Mouse (Mus musculus): ENCODE data around the gene Ak7.

Gene Ak7

GRCm38 (mm10) chr12:105705799-105706487 lies at the start of gene Ak7:
TSS of gene Ak7 (plus strand) at chr12:105705976.
- DNase-seq (ENCODE audit: low spot score in 2 of 2): no peak

- no peak for DNase-seq (ENCODE audit: low spot score in 2 of 2)
Measured at GRCm38 (mm10) chr12:105676274-105676673, 29.5 kb upstream of the Ak7 start.

GRCm38 (mm10) chr12:105678211-105678610 lies 27.6 kb upstream of the Ak7 start:
- DNase-seq (ENCODE audit: low spot score in 2 of 2): no peak

- DNase-seq (ENCODE audit: low spot score in 2 of 2): no peak
Measured at GRCm38 (mm10) chr12:105678762-105679161, 27.0 kb upstream of the Ak7 start.

GRCm38 (mm10) chr12:105683933-105684901 lies 21.6 kb upstream of the Ak7 start, which contains the start of gene Gskip:
TSS of gene Gskip (plus strand) at chr12:105684829.
- peak in 1 of 2 experiments; percentile 25 for DNase-seq (ENCODE audit: low spot score in 2 of 2)

- DNase-seq (ENCODE audit: low spot score in 2 of 2): peak; percentile 94 to 96
Measured at GRCm38 (mm10) chr12:105685001-105685691, 20.6 kb upstream of the Ak7 start, which contains the start of gene Atg2b. TSS of gene Atg2b (minus strand) at chr12:105685211.

GRCm38 (mm10) chr12:105686791-105687190 lies 19.0 kb upstream of the Ak7 start:
- no peak for DNase-seq (ENCODE audit: low spot score in 2 of 2)

- no peak for DNase-seq (ENCODE audit: low spot score in 2 of 2)
Measured at GRCm38 (mm10) chr12:105687416-105687815, 18.4 kb upstream of the Ak7 start.

- DNase-seq (ENCODE audit: low spot score in 2 of 2): no peak
Measured at GRCm38 (mm10) chr12:105688546-105688945, 17.2 kb upstream of the Ak7 start.

GRCm38 (mm10) chr12:105689435-105689834 lies 16.3 kb upstream of the Ak7 start:
- no peak for DNase-seq (ENCODE audit: low spot score in 2 of 2)

- no peak for DNase-seq (ENCODE audit: low spot score in 2 of 2)
Measured at GRCm38 (mm10) chr12:105694021-105694420, 11.8 kb upstream of the Ak7 start.

GRCm38 (mm10) chr12:105695848-105696247 lies 9.9 kb upstream of the Ak7 start:
- no peak for DNase-seq (ENCODE audit: low spot score in 2 of 2)

- DNase-seq (ENCODE audit: low spot score in 2 of 2): no peak
Measured at GRCm38 (mm10) chr12:105697104-105697780, 8.5 kb upstream of the Ak7 start.

- DNase-seq (ENCODE audit: low spot score in 2 of 2): no peak
Measured at GRCm38 (mm10) chr12:105700433-105700832, 5.3 kb upstream of the Ak7 start.

- peak; percentile 44 to 59 for DNase-seq (ENCODE audit: low spot score in 2 of 2)
Measured at GRCm38 (mm10) chr12:105718616-105719015, 12.8 kb downstream of the Ak7 start.

GRCm38 (mm10) chr12:105720196-105720595 lies 14.4 kb downstream of the Ak7 start:
- no peak for DNase-seq (ENCODE audit: low spot score in 2 of 2)

GRCm38 (mm10) chr12:105721452-105722132 lies 15.8 kb downstream of the Ak7 start:
- DNase-seq (ENCODE audit: low spot score in 2 of 2): no peak

- no peak for DNase-seq (ENCODE audit: low spot score in 2 of 2)
Measured at GRCm38 (mm10) chr12:105722657-105723056, 16.9 kb downstream of the Ak7 start.

- no peak for DNase-seq (ENCODE audit: low spot score in 2 of 2)
Measured at GRCm38 (mm10) chr12:105724616-105725015, 18.8 kb downstream of the Ak7 start.

GRCm38 (mm10) chr12:105725736-105726135 lies 20.0 kb downstream of the Ak7 start:
- no peak for DNase-seq (ENCODE audit: low spot score in 2 of 2)

GRCm38 (mm10) chr12:105727268-105727667 lies 21.5 kb downstream of the Ak7 start:
- DNase-seq (ENCODE audit: low spot score in 2 of 2): no peak

Data from right cerebral cortex, postnatal 36 days (tissue).